Mouse (Mus musculus) intestine, embryonic 14.5 days (tissue): ENCODE results near the gene Chid1. TPM values are rescaled to one million over a fixed set of nuclear protein-coding genes. Genes with fewer than 3 reads are reported as not detected.

Experiments used
- ATAC-seq: fragments of 200-750 bp; cut with Nextera tagmentation; replicated peaks from 2 replicates; pipeline ENCODE4 v1.8.0; 2017; ENCODE audit warnings: low read depth, moderate number of reproducible peaks, moderate TSS enrichment, moderate library complexity; ENCODE audit not compliant: low FRiP score, low TSS enrichment
- DNase-seq: peaks from one replicate; pipeline ENCODE4 v3.0.0-alpha.2; 2018; ENCODE audit warnings: low spot score
- H3K27ac ChIP-seq: fragments of 300-500 bp; sonication (generic); 2 replicates; pipeline ENCODE4 v1.5.1; 2014; ENCODE audit warnings: low read depth, mild to moderate bottlenecking, control low read depth
- H3K27me3 ChIP-seq: fragments of 300-500 bp; sonication (generic); replicated peaks from 2 replicates; pipeline ENCODE4 v1.6.1; 2014; ENCODE audit warnings: low read length, control low read depth; ENCODE audit not compliant: control insufficient read depth, insufficient read depth
- H3K36me3 ChIP-seq: fragments of 300-500 bp; sonication (generic); 2 replicates; pipeline ENCODE4 v1.6.1; 2014; ENCODE audit warnings: low read length, control low read depth; ENCODE audit not compliant: control insufficient read depth, insufficient read depth
- H3K4me1 ChIP-seq: fragments of 300-500 bp; sonication (generic); replicated peaks from 2 replicates; pipeline ENCODE4 v1.6.1; 2014; ENCODE audit warnings: low read length, control low read depth, mixed read lengths; ENCODE audit not compliant: control insufficient read depth, insufficient read depth
- H3K4me2 ChIP-seq: fragments of 300-500 bp; sonication (generic); 2 replicates; pipeline ENCODE4 v1.6.1; 2014; ENCODE audit warnings: low read length
- H3K4me3 ChIP-seq: fragments of 300-500 bp; sonication (generic); 2 replicates; pipeline ENCODE4 v1.5.1; 2014; ENCODE audit warnings: low read depth, low read length, control low read depth, mixed read lengths
- H3K9ac ChIP-seq: fragments of 300-500 bp; sonication (generic); 2 replicates; pipeline ENCODE4 v1.6.1; 2014; ENCODE audit warnings: mild to moderate bottlenecking, low read length
- H3K9me3 ChIP-seq: fragments of 300-500 bp; sonication (generic); 2 replicates; pipeline ENCODE4 v1.6.1; 2016; ENCODE audit warnings: low read length, control low read depth; ENCODE audit not compliant: control insufficient read depth
- WGBS: fragments of 180-500 bp; shearing (Covaris S2); extraction: QIAGEN DNeasy Blood & Tissue Kit; methylation state at CpG from one replicate; pipeline ENCODE4 v1.1.7; 2014; 5-methylcytosine and 5-hydroxymethylcytosine counted together
- polyA plus RNA-seq: library from polyadenylated mRNA; unstranded; fragments of >200 nt; fragmentation: Nextera tagmentation; extraction: Ambion mirVana; gene quantifications from 2 replicates; pipeline ENCODE4 v1.2.1, GENCODE M21; 2014

Gene Chid1
- polyA plus RNA-seq, 1 experiment from 2014 or later = 42.1 TPM

DNA sequence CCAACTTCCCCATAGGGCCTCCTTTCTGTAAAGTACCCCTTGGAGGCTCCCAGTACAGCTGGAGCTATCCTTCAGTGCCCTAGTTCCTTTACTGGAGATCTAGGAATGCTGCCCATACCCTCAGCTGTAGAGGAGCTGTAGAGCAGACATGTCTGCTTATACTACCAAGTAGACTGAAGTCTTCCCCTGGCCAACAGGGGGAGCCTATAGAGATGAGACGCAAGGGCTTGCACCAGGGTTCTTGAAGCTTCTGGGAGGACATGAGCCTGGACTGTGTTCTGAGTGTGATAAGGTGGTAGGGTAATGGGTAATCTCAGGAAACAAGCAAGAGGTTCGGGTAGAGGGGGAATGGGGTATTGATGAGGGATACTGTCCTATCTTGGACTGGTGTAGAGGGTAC is 48.5 kb downstream of the Chid1 start:
- DNase-seq (no peak), ATAC-seq (no peak)
- Histone ChIP-seq H3K4me3 (no peak overlapping the region), H3K4me2 (no peak overlapping the region), H3K9me3 (no peaks in the 10 kb centered on the region), H3K27me3 (no peaks in the 10 kb centered on the region), H3K9ac (no peak overlapping the region), H3K36me3 (peaks cover 44% of the 10 kb centered on the region), H3K27ac (no peak overlapping the region), H3K4me1 (no peaks in the 10 kb centered on the region)
- WGBS = 82% methylated on average over 2 of the region's 2 CpGs

DNA sequence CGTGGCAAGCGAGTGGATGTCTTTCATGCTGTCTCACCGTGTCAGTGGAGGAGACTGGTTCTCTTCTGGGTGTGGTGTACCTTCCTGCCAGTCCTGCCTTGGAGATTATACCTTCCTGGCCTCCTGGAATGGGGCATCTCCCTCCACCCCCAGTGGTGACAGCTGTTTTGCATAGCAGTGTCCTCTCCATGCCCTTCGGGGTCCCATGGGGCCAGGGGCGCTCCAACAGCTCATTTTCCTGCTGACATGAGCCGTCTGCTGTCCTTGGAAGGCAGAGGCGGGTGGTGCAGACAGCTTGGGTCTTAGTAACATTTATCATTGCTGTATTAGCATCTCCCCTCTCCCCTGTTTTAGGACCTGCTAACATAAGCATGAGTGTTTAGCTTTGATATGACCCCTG is 52.5 kb downstream of the Chid1 start:
- Histone ChIP-seq H3K27me3 (peaks cover 7% of the 10 kb centered on the region), H3K9me3 (no peaks in the 10 kb centered on the region), H3K4me2 (no peak overlapping the region), H3K4me3 (no peak overlapping the region), H3K9ac (no peak overlapping the region), H3K36me3 (peaks cover 22% of the 10 kb centered on the region), H3K4me1 (peaks cover 8% of the 10 kb centered on the region), H3K27ac (no peak overlapping the region)
- DNase-seq (no peak), ATAC-seq (no peak)
- WGBS = 76% methylated on average over 7 of the region's 7 CpGs

DNA sequence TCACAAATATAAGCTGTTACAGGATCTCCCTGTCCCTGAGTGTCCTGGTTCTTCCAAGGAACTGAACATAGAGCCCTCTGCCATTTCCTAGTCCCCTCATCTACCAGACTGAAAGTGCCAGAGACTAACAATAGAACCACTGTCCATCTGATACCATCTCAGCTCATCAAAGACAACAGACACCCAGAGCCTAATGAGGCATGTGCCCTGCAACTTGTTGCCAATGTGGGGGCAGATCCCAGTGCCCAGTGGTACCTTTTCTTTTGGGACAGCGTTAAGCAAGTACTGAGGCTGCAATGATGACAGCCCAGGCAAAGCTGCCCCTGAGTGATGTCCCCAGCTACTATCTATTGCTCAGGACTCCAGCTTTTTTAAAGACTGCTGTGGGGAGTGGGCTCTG is 53.4 kb downstream of the Chid1 start:
- no peak overlapping the region for H3K4me2 ChIP-seq
- no peak overlapping the region for H3K9ac ChIP-seq
- peaks cover 10% of the 10 kb centered on the region for H3K27me3 ChIP-seq
- no peak overlapping the region for H3K4me3 ChIP-seq
- DNase-seq (no peak), ATAC-seq (no peak)
- peaks cover 20% of the 10 kb centered on the region for H3K36me3 ChIP-seq
- H3K9me3 ChIP-seq = no peaks in the 10 kb centered on the region
- peaks cover 17% of the 10 kb centered on the region for H3K4me1 ChIP-seq
- 95% methylated on average over 1 of the region's 1 CpGs for WGBS
- no peak overlapping the region for H3K27ac ChIP-seq

DNA sequence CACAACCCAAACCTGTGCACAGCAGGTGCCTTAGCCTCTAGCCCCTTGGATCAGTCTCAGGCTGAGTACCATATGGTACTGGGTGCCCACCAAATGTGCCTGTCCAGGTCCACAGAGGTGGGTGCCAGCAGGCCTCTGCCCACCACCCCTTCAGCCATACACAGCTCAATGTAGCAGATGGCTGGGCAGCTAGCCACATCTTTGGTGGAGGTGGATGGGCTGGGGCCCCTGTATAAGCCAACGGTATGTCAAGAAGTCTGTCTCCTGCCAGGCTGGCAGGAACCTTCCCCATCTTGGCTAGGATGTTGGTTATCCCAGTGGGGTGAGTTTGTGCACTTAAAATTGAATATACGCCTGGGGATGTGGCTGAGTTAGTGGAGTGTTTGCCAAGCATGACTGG is 54.1 kb downstream of the Chid1 start:
- no peak for DNase-seq
- 93% methylated on average over 2 of the region's 2 CpGs for WGBS
- no peak overlapping the region for H3K4me2 ChIP-seq
- ATAC-seq = no peak
- H3K4me3 ChIP-seq = no peak overlapping the region
- H3K27me3 ChIP-seq = peaks cover 10% of the 10 kb centered on the region
- peaks cover 21% of the 10 kb centered on the region for H3K4me1 ChIP-seq
- no peak overlapping the region for H3K9ac ChIP-seq
- H3K27ac ChIP-seq = no peak overlapping the region
- no peaks in the 10 kb centered on the region for H3K9me3 ChIP-seq
- H3K36me3 ChIP-seq = peaks cover 17% of the 10 kb centered on the region

DNA sequence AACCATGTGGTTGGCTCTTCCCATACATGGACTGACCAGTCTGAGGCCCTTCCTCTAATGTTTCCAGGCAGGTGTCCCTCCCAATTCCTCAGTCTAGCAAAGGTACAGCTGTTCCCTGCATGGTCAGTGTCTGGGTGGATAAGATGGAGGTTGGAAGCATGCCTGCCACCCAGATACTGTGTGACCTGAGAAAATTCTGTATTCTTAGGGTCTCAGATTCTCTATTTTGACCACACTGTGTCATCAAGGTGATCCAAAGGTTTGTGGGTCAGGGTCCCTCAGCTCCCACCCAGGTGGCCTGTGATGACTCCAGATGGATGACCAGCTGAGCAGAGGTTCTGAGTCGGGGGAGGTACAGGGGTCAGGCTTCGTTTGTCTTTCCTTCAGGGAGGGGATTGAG is 54.5 kb downstream of the Chid1 start:
- Histone ChIP-seq H3K4me2 (no peak overlapping the region), H3K27ac (no peak overlapping the region), H3K36me3 (peaks cover 16% of the 10 kb centered on the region; the same call in 1 of the 2 replicates), H3K27me3 (peaks cover 10% of the 10 kb centered on the region), H3K9ac (no peak overlapping the region), H3K4me1 (peaks cover 24% of the 10 kb centered on the region), H3K4me3 (no peak overlapping the region), H3K9me3 (no peaks in the 10 kb centered on the region)
- WGBS = 62% methylated on average over 2 of the region's 2 CpGs
- DNase-seq (no peak), ATAC-seq (no peak)

DNA sequence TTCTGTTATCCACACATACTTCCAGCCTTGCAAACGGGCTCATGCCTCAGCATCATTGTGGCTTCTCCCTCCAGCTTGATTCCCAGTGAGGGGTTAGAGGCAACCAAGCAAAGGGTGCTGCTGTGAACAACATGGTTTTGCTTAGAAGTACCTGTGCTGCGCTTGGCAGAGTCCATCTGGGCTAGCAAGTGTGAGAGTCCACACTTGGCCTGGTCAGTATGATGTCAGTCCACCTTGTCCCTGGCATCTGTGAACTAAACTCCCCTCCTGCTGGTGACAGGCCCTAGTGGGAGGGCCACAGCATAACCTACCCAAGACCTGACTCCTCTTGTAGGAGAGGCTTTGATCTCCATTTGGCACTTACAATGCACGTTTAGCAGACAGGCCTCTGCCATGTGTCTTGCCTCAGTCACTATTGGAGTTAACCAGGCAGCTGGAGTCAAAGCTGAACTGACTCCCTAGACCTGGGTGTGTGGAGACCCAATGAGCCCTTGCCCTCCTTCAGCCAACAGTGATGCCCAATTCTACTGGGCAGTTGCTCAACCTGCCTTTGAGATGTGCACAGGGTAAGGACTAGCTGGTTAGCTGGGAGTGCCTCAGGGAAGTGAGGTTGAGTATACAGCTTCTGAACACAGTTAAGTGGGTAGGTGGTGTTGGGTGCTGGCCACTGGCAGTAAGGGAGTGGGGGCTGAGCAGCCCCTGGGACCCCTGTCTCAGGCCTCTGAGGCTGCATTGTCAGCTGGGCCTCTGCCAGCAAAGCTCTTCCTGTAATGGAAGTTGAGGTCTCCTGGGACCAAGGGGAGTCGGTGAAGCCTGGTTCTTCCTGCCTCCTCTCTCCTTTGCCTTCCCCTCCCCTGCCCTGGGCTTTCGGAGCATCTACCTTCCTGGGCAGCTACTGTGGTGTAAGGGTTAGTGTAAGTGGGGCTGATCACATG is 55.2 kb downstream of the Chid1 start:
- H3K36me3 ChIP-seq = peaks cover 12% of the 10 kb centered on the region; the same call in 1 of the 2 replicates
- H3K4me1 ChIP-seq = peaks cover 24% of the 10 kb centered on the region
- WGBS = 67% methylated on average over 5 of the region's 5 CpGs
- no peak overlapping the region for H3K9ac ChIP-seq
- H3K4me3 ChIP-seq = no peak overlapping the region
- DNase-seq (no peak), ATAC-seq (no peak)
- peaks cover 10% of the 10 kb centered on the region for H3K27me3 ChIP-seq
- H3K27ac ChIP-seq = no peak overlapping the region
- H3K4me2 ChIP-seq = no peak overlapping the region
- H3K9me3 ChIP-seq = no peaks in the 10 kb centered on the region

DNA sequence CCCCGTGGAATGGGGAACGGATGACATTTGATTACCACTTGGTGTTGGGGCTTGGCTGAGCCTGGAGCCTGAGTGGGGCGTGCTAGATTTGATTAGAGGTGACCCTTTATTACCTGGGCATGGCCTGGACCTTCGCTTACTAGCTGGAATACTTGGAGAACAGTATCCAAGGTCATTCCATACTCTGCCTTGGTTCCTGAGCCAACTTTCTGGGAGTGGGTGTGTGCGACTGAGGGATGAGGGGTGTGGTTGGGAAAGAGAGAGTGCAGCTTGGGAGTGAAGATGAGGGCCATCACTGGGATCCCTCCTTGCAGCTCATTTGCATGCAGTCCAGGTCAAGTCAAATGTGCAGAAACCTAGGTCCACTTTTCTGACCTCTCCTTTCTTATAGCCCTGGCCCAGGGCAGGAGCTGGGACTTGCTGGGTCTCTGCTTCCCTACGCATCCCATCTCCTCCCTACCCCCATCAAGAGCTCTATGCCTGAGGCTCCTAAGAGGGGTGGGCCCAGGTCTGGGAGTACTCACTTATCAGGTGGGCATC is 56.5 kb downstream of the Chid1 start:
- DNase-seq (no peak), ATAC-seq (no peak)
- peaks cover 27% of the 10 kb centered on the region for H3K4me1 ChIP-seq
- H3K9ac ChIP-seq = no peak overlapping the region
- peaks cover 12% of the 10 kb centered on the region; the same call in 1 of the 2 replicates for H3K36me3 ChIP-seq
- no peaks in the 10 kb centered on the region for H3K9me3 ChIP-seq
- H3K27me3 ChIP-seq = peaks cover 10% of the 10 kb centered on the region
- no peak overlapping the region for H3K4me2 ChIP-seq
- no peak overlapping the region for H3K27ac ChIP-seq
- 74% methylated on average over 6 of the region's 6 CpGs for WGBS
- H3K4me3 ChIP-seq = no peak overlapping the region

DNA sequence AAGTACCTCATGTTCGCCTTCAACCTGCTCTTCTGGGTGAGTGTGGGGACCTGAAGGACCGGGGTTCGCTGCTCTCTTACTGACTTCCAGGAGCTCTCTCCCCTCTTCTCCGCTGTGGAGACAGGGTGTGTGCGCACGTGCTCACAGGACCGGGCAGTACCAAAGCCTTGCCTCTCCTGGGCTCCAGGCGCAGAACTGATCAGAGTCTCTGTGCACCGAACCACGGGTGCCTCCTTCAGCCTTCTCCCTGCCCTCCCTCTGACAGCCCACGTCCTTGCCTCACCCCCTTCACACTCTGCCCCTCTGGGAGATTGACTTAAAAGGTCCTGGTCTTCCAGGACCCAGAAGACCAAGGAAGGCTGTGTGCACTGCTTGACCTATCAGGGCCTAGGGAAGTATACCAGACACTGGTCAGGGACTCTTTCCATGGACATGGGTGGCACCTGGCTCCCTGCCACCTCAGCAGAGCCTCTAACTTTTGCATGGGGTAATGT is 57.1 kb downstream of the Chid1 start:
- Histone ChIP-seq H3K4me2 (peak overlapping the region; percentile 94), H3K36me3 (peaks cover 12% of the 10 kb centered on the region; the same call in 1 of the 2 replicates), H3K27ac (no peak overlapping the region), H3K4me1 (peaks cover 32% of the 10 kb centered on the region), H3K9me3 (no peaks in the 10 kb centered on the region), H3K4me3 (peak overlapping the region; percentile 57), H3K27me3 (peaks cover 10% of the 10 kb centered on the region), H3K9ac (peak overlapping the region; percentile 42)
- ATAC-seq (no peak), DNase-seq (no peak)
- 10% methylated on average over 11 of the region's 11 CpGs for WGBS
